Mouse (Mus musculus) midbrain, embryonic 14.5 days (tissue): Measurements from ENCODE around the gene Tacr1. TPM values are rescaled to one million over a fixed set of nuclear protein-coding genes. Genes with fewer than 3 reads are reported as not detected.
A peak's percentile ranks its signal among the peaks of the same experiment; 100 is the strongest.

Experiments used
- ATAC-seq: fragments of 200-750 bp; cut with Nextera tagmentation; 2 replicates; pipeline ENCODE4 v1.8.0; 2017; ENCODE audit warnings: moderate number of reproducible peaks, moderate library complexity; ENCODE audit not compliant: low FRiP score, low TSS enrichment
- DNase-seq: peaks from one replicate; pipeline ENCODE4 v3.0.0-alpha.2; 2015
- H3K27ac ChIP-seq: fragments of 300-500 bp; sonication (generic); replicated peaks from 2 replicates; pipeline ENCODE4 v1.5.1; 2014; ENCODE audit warnings: mild to moderate bottlenecking, low read depth, low read length, moderate library complexity
- H3K27me3 ChIP-seq: fragments of 300-500 bp; sonication (generic); 2 replicates; pipeline ENCODE4 v1.6.1; 2014; ENCODE audit warnings: low read length, control low read depth, mixed read lengths; ENCODE audit not compliant: control insufficient read depth, insufficient read depth
- H3K36me3 ChIP-seq: fragments of 300-500 bp; sonication (generic); 2 replicates; pipeline ENCODE4 v1.6.1; 2014; ENCODE audit warnings: low read length, control low read depth; ENCODE audit not compliant: control insufficient read depth, insufficient read depth
- H3K4me1 ChIP-seq: fragments of 300-500 bp; sonication (generic); 2 replicates; pipeline ENCODE4 v1.6.1; 2014; ENCODE audit warnings: mild to moderate bottlenecking, antibody characterized with exemption, low read length, control low read depth; ENCODE audit not compliant: control insufficient read depth, insufficient read depth
- H3K4me2 ChIP-seq: fragments of 300-500 bp; sonication (generic); 2 replicates; pipeline ENCODE4 v1.6.1; 2014; ENCODE audit warnings: mild to moderate bottlenecking, low read length, moderate library complexity
- H3K4me3 ChIP-seq: fragments of 300-500 bp; sonication (generic); replicated peaks from 2 replicates; pipeline ENCODE4 v1.5.1; 2014; ENCODE audit warnings: low read depth, low read length
- H3K9ac ChIP-seq: fragments of 300-500 bp; sonication (generic); replicated peaks from 2 replicates; pipeline ENCODE4 v1.6.1; 2014; ENCODE audit warnings: mild to moderate bottlenecking, low read length, moderate library complexity
- H3K9me3 ChIP-seq: fragments of 300-500 bp; sonication (generic); 2 replicates; pipeline ENCODE4 v1.6.1; 2016; ENCODE audit warnings: low read length, control low read depth, mixed read lengths; ENCODE audit not compliant: control insufficient read depth
- WGBS: fragments of 180-500 bp; shearing (Covaris S2); extraction: QIAGEN DNeasy Blood & Tissue Kit; methylation state at CpG from one replicate; pipeline ENCODE4 v1.1.7; 2014; 5-methylcytosine and 5-hydroxymethylcytosine counted together
- polyA plus RNA-seq: library from polyadenylated mRNA; unstranded; fragments of >200 nt; fragmentation: Nextera tagmentation; extraction: Ambion mirVana; gene quantifications from 2 replicates; pipeline ENCODE4 v1.2.1, GENCODE M21; 2014

Tacr1 gene
- polyA plus RNA-seq = 1.3 and 2.4 TPM in 2 replicates

DNA sequence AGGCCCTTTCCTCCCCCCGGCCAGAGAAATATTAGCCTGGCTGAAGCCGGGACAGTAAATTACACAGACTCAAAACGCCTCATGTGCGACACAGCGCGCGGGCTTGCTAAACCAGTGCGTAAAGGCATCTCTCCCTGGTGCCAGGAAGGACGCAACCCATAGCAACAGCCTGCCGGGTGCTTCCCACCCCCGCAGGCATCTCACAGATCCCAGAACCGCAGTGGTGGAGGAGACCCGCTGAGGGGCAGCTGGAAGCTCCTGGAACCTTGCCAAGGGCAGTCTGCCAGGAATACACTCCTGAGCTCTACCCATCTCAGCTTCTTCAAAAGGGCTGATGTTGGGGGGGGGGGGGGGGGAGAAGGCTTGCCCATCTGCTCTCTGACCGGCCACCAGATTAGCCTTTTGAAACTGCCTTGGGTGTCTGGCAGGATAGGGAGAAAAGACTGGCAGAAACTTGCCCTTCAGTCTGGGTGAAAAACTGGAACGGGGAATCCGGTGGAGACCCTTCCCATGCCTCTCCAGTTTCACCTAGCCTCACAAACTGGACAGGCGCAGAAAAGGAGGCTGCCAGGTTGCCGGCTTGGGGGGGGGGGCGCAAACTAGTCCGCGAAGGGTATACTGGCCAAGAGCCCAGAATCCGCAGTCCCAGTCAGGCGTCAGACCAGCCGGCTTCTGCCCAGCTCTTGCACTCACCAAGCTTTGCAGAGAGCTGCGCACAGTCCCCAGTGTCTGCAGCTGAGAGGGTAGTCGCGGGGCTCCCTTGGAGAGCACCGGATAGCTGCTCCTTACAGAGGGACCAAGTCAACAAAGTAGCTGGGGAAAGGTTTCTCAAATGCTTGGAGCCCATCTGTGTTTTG, at the start of gene Tacr1:
TSS of gene Tacr1 (plus strand) at position 740 of the 857 bp plus-strand sequence.
- DNase-seq (peak; percentile 90), ATAC-seq (peak; percentile 91)
- 0% methylated on average over 28 of the region's 28 CpGs for WGBS
- H3K36me3 ChIP-seq = no peaks in the 10 kb centered on the region
- peaks cover 22% of the 10 kb centered on the region; the same call in 1 of the 2 replicates for H3K27me3 ChIP-seq
- peaks cover 15% of the 10 kb centered on the region; the same call in 1 of the 2 replicates for H3K4me1 ChIP-seq
- peak within 1 kb of the TSS; percentile 88 for H3K4me2 ChIP-seq
- peak within 1 kb of the TSS; percentile 34 for H3K9ac ChIP-seq
- peak within 1 kb of the TSS; percentile 80 for H3K27ac ChIP-seq
- H3K4me3 ChIP-seq = peak within 1 kb of the TSS; percentile 41
- no peaks in the 10 kb centered on the region for H3K9me3 ChIP-seq

DNA sequence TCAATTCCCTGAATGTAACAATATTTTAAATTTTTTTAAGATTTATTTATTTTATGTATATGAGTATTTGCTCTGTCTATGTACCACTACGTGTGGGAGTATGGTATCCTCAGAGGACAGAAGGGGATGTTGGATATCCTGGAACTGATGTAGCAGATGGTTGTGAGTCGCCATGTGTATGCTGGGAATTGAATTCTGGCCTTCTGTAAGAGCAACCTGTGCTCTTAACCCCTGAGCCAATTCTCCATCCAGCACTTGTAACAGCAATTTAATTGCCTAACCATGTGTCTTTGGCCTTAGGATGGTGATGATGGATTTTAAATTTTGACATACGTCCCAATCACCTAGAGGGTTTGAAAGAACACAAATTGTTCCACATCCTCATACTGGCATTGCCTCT, 26.0 kb upstream of the Tacr1 start:
- DNase-seq (no peak), ATAC-seq (no peak)
- H3K4me1 ChIP-seq = no peaks in the 10 kb centered on the region
- H3K4me3 ChIP-seq = no peak overlapping the region
- WGBS = 95% methylated on average over 3 of the region's 3 CpGs
- H3K27me3 ChIP-seq = no peaks in the 10 kb centered on the region
- H3K27ac ChIP-seq = no peak overlapping the region
- H3K9me3 ChIP-seq = no peaks in the 10 kb centered on the region
- no peaks in the 10 kb centered on the region for H3K36me3 ChIP-seq
- no peak overlapping the region for H3K9ac ChIP-seq
- H3K4me2 ChIP-seq = no peak overlapping the region

DNA sequence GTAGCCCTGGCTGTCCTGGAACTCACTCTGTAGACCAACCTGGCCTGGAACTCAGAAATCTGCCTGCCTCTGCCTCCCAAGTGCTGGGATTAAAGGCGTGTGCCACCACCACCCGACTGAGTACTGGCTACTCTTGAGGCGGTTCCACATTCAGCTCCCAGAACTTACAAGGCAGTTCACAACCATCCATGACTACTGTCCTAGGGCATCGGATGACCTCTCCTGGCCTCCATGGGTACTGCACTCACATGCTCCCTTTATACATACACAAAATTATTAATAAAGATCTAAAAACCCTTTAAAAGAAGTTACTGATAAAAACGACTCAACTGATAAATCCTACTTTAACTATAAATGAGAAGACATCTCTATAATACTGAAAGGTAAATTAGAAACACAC, 18.6 kb upstream of the Tacr1 start:
- DNase-seq (no peak), ATAC-seq (no peak)
- Histone ChIP-seq H3K9me3 (no peaks in the 10 kb centered on the region), H3K9ac (no peak overlapping the region), H3K27ac (no peak overlapping the region), H3K36me3 (no peaks in the 10 kb centered on the region), H3K27me3 (no peaks in the 10 kb centered on the region), H3K4me1 (no peaks in the 10 kb centered on the region), H3K4me2 (no peak overlapping the region), H3K4me3 (no peak overlapping the region)
- WGBS = 88% methylated on average over 5 of the region's 5 CpGs

DNA sequence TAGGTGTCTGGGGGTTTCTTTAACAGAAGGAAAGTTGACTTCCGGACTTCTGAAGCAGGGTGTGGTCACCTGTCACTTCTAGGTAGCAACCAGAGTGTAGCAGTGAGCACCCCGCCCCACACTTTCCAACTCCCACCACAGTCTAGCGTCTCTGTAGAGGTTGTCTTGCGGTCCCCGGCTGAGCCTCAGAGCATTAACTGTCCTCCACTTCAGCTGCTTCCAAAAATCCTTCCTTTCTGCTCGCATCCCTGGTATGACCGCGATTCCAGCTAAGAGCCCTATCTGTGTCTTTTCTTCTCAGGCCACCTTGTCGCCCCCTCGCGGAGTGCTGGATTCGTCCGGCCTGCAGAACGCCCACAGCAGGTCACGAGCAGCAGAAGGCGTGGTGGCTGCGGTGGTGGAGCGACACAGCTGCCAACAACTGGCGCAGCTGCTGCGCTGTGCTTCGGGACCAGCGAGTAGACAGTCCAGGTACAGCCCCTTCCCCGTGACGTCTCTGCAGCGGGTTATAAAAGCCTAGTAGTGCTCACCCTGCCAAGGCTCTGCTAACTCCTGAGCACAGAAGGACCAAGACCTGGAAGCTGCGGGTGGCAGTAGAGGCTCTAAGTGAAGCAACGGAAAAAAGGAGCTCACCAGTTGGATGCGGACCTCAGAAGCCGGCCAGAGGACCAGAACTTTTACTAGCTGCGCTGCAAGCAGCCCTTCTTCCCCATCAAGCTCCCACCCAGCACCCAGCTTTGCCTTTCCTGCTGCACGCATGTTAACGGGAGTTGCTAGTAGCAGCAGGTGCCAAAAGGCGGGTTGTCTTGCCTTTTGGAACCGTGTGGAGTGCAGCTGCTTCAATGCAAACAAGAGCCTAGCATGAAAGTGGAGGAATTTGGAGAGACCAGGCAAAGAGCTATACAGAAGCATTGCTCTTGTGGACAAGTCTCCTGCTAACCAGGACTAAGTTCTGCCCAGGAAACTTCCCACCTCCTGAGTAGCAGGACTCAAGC, 664 bp downstream of the Tacr1 start:
- peak overlapping the region; percentile 41 for H3K4me3 ChIP-seq
- peaks cover 15% of the 10 kb centered on the region; the same call in 1 of the 2 replicates for H3K4me1 ChIP-seq
- 1% methylated on average over 34 of the region's 34 CpGs for WGBS
- H3K9me3 ChIP-seq = no peaks in the 10 kb centered on the region
- H3K9ac ChIP-seq = peak overlapping the region; percentile 34
- H3K4me2 ChIP-seq = peak overlapping the region; percentile 88
- no peaks in the 10 kb centered on the region for H3K36me3 ChIP-seq
- ATAC-seq (peak; percentile 25), DNase-seq (peak; percentile 79)
- peak overlapping the region; percentile 80 for H3K27ac ChIP-seq
- peaks cover 22% of the 10 kb centered on the region; the same call in 1 of the 2 replicates for H3K27me3 ChIP-seq

DNA sequence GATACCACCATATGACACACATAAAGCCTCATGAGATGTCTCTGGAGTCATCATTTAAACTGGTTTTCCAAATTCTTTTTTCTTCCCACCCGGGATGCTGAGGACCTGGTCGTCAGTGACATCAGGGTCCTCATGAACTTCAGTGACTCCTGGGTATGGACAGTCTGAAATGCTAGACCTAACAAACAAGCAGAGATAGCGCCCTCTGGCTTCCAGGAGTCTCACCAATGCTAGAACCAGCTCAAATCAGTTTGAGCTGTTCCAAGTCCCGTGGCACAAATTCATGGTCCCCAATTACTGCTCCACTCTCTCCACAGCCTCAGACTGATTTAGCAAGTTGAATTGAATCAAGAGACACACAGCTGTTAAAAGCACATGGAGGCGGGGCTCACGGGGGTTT, 16.2 kb downstream of the Tacr1 start:
- Histone ChIP-seq H3K4me3 (no peak overlapping the region), H3K9me3 (peaks cover 4% of the 10 kb centered on the region; the same call in 1 of the 2 replicates), H3K9ac (no peak overlapping the region), H3K36me3 (no peaks in the 10 kb centered on the region), H3K27me3 (no peaks in the 10 kb centered on the region), H3K4me2 (no peak overlapping the region), H3K4me1 (no peaks in the 10 kb centered on the region), H3K27ac (no peak overlapping the region)
- WGBS = 75% methylated on average over 6 of the region's 6 CpGs
- DNase-seq = no peak
- no peak for ATAC-seq

DNA sequence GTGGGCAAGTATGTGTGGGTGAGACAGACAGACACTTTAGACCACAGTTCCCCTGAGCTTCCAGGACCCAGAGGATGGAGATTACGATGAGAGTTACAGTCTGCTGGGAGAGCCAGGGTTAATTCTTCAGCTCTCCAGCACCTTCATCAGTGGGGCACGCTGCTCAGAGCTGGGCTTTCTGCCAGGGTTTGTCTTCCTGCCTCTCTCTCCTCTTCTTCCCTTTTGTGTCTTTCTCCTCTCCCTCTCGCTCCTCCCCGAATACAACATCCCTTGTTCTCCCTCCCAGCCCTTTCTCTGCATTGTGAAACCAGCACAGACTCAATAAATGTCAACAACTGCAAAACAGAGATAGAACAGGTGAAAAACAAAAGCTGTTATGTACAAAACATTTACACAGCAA, 18.1 kb downstream of the Tacr1 start:
- Histone ChIP-seq H3K27me3 (no peaks in the 10 kb centered on the region), H3K9me3 (peaks cover 4% of the 10 kb centered on the region; the same call in 1 of the 2 replicates), H3K4me1 (no peaks in the 10 kb centered on the region), H3K36me3 (no peaks in the 10 kb centered on the region), H3K9ac (no peak overlapping the region), H3K27ac (no peak overlapping the region), H3K4me3 (no peak overlapping the region), H3K4me2 (no peak overlapping the region)
- WGBS = 44% methylated on average over 4 of the region's 4 CpGs
- DNase-seq = peak; percentile 59
- peak; percentile 50; the same call in 1 of the 2 replicates for ATAC-seq

DNA sequence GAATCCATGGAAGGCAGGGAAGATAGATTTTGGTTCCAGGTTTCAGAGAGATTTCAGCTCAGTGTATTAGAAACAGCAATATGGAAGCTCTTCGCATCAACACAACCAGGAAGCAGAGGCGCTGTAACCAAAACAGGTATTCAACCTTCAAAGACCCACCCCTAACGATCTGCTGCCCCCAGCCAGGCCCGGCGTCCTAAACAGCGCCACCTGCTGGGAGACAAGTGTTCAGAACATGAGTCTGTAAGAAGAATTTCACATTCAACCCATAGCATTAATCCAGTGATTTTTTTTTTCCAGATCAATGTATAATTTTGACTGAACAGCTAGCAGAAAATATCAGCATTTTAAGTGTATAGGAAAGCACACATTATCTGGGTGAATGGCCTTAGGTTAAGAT, 26.8 kb downstream of the Tacr1 start:
- H3K27me3 ChIP-seq = no peaks in the 10 kb centered on the region
- no peak overlapping the region for H3K4me3 ChIP-seq
- H3K27ac ChIP-seq = no peak overlapping the region
- no peak overlapping the region for H3K9ac ChIP-seq
- no peaks in the 10 kb centered on the region for H3K9me3 ChIP-seq
- 56% methylated on average over 6 of the region's 6 CpGs for WGBS
- H3K4me2 ChIP-seq = no peak overlapping the region
- no peaks in the 10 kb centered on the region for H3K4me1 ChIP-seq
- H3K36me3 ChIP-seq = no peaks in the 10 kb centered on the region
- DNase-seq = no peak
- ATAC-seq = no peak

DNA sequence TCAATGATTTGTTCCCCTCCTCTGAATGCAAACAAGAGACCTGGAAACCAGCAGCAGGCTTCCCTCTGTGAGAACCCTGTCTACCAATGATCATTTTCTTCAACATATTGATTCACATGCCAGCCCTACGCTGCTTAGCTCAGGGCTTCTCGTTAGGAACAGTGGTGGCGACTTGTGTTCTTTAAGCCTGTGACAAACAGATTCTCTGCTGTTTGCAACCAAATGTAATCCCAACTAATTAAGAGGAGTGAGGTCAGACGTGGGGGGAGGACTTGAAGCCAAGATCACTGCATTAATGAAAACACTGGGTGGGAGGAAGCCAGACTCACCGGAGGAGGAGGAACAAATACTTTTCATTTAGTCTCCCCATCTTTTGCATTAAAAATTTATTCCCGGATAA, 27.6 kb downstream of the Tacr1 start:
- Histone ChIP-seq H3K9me3 (no peaks in the 10 kb centered on the region), H3K36me3 (no peaks in the 10 kb centered on the region), H3K27ac (no peak overlapping the region), H3K4me1 (no peaks in the 10 kb centered on the region), H3K27me3 (no peaks in the 10 kb centered on the region), H3K4me3 (no peak overlapping the region), H3K4me2 (no peak overlapping the region), H3K9ac (no peak overlapping the region; the same call in 1 of the 2 replicates)
- ATAC-seq = no peak
- peak; percentile 24 for DNase-seq
- WGBS = 54% methylated on average over 6 of the region's 6 CpGs
